Mouse (Mus musculus): ENCODE data around the gene Prpf6.

Prpf6 gene

DNA sequence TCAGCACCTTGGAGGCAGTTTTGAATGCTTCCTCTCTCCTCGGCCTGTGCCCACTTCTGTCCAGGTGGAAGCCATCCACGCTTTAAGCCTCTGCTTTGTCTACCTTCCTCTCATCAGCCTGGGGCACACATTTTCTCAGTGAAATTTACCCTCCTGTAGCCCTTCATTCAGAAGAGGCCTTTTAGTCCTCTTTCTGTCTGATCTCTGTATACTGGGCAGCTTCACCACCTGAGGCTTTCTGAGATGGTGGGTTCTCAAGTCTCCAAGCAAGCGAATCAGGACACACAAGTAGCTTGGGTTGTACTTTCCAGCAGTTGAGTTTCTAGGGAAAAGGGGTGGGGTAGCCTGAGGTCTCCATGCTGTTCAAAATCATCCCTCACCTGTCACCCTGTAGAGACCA lies 100.6 kb downstream of the Prpf6 start:
- no peak for DNase-seq

DNA sequence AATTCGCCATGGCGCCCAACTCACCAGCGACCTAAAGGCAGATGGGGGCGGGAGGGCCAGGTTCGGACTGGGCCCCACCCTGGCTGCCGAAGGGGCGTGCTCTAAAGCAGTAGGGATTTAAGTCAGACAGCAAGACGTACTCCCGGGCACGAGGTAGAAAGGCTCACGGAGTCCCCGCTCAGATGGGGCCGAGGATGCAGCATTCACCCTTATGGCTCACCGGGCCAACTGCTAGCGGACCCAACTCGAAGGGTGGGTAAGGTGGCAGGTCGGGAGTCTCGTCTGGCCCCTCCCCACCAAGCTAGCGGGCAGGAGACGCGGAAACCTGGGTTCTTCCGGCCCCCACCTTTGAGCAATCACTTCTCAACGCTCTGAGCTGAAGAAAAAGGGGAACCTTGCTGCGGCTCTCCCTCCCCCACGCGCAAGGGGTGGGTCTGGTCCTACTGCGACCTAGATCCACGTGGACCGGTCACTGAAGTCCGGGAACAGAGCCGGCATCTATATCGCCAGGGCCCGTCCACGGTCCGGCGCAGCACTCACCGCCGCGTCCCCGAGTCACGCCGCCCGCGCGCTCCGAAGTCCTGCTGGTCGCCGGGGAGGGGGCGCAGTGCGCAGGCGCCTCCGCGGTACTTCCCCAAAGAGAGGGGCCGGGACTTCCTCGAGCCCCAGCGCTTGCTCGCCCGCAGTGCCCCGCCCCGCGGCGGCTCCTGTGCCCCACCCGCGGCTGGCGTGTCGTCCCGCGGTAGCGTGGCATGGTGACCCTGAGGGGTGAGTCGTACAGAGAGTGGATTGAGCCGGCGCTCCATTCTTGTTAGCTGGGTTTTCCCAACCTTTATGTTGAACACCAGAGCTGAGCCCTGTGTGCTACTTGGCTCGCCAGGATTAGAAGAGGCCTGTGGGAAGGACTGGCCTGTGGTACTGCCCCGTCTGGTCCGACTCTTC lies 101.9 kb downstream of the Prpf6 start, which contains the start of gene Rgs19:
Gene Rgs19, minus strand, starts transcription at position 639 of the 942 bp plus-strand sequence.
- peak; percentile 81 for DNase-seq

DNA sequence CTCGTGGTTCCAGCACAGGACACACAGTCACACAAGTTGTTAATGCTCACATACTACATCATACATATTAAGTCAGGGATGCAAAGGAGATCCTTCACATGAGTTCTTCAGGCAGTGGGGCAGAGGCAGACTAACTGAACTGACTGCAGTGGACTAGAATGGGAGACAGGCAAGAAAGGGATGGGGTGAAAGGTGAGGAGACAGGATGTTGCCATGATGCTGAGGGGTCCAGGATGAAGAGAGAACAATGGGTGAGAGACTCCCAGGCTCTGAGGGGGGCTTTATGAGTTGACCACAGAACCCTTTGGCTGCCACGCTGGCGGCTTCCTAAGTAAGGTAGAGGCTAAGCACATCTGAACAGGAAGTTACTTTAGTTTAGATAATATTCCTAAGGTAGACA lies 102.9 kb downstream of the Prpf6 start:
- no peak for DNase-seq

DNA sequence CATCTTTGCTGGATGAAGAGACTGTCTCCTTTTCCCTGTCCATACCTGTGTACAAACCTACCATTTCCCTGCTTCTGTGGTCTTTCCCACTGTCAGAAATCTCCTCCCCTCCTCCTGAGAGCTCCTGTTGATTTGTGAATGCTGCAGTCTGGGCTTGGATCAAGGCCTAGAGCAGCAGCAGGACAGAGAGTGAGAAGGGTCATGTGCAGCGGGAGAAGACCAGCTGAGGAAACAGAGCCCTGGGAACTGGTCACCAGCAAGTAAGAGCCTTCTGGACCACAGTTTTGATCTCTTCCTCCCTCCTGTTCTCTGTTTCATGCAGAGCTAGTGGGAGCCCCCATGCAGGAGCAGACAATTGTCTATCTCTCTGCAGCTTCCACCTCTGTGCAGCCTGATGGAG lies 104.1 kb downstream of the Prpf6 start:
- DNase-seq: no peak

DNA sequence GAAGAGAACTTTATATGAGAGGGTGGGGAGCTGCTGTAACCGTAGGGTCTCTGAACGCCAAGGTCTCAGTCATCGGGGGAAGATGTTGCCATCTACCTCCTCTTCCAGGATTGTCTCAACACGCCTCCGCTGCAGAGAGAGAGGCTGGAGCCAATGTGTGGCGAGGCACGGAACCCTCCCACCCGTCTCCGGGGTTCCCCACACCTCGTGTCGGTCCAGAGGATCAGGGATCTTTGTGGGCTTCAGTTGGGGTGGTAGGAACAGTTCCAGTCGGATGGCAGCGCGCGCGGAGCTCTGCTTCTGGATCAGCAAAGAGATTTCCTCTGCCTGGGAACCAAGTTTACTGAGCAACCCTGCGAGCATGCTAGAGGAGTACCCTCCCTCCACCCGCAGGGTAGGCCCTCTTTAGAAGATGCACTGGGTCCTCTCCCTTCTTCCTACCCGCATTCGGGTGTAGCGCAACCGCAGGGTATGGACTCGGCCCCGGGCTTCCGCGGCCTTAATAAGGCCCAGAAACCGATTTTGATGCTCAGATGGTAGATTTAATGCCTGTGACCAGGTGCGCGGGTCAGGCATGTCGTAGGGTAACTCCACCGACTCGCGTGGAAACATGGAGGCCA lies 105.2 kb downstream of the Prpf6 start:
- DNase-seq: no peak

DNA sequence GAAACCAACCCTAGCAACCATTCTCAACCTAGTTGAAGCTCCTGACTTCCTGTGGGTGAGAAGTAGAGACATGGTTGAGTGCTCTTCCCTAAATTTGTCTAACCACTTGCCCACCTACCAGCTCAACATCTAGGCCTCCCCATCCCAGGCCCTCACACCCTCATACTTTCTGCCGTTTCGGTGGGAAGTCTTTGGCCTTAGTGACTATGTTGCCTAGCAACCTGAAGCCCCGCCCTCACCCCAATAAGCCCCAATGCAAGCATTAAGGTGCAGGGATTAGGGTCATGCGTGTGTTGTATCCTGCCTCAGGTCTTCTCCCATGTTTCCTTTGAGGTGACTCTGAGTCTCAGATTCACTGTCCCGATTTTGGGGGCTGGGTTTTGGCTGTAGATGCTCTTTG lies 106.6 kb downstream of the Prpf6 start, which contains the start of gene Lkaaear1:
Gene Lkaaear1, minus strand, starts transcription at position 202 of the 400 bp plus-strand sequence.
- DNase-seq: no peak

Measured in kidney, adult 18-20 months (tissue).